Mouse (Mus musculus): ENCODE results near the gene Gprasp2. TPM values are rescaled to one million over a fixed set of nuclear protein-coding genes. Genes with fewer than 3 reads are reported as not detected.
"Not testable (repeated sequence)": the region's sequence is repeated elsewhere in the genome, so short reads cannot be mapped to it uniquely, and the experiment has no call there.

Gprasp2 gene
- total RNA-seq (2012; rRNA removed) (0.08 TPM in 2 replicates), total RNA-seq (2014; rRNA removed) (not detected in 2 replicates), polyA plus RNA-seq (2012; ENCODE audit: insufficient read length, low read depth) (0.40 TPM in 1 of 2 replicates, not detected in the other)

DNA sequence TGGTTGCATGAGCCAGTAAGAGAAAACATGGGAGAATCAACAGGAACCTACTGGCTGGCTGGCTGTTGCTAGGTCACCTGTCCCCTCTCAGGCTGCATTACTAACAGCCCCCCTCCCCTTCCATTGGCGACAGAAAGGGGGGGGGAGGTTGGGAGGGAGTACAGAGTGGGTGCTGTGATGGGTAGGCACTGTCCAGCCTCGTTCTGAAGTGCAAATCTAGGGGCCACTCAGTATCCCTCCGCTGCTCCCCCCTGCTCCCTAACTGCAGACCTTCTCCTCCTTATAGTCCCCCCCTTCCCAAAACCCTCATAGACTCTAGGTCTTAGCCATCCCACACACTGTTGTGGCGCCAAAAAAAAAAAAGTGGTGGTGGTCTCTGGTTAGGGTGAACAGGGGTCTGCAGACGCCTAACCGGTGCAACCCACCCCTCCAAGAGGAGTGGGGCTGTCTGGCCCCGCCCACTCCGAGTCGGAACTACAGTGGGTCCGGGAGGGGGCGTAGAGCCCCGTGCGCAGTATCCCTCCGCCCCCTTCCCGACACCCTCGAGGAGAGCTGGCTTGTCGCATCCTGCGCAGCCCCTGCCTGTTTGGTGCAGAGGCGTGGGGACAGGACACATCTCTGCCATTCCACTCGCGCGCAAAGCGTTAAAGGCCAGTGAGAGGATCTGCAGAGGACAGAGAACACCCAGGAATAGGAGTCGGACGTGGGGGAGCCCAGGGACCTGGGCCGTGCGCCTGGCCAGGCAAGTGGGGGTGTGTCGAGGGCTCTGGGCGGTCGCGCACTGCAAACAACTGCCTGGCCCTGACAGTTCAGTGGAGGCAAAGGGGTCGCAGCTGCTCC lies at the start of gene Gprasp2:
Gprasp2 (plus strand) TSS at position 514 of the 840 bp plus-strand sequence.
- H3K9ac ChIP-seq (ENCODE audit: insufficient read depth, low read depth); H3K27ac ChIP-seq (ENCODE audit: insufficient read depth, low read depth); H3K79me2 ChIP-seq (replicated peaks; ENCODE audit: control insufficient read depth, extremely low read depth, insufficient read depth, poor library complexity, severe bottlenecking); in situ Hi-C loops (cut with MboI; ENCODE audit: low pct_ligation_motif_present, low pct_unique_long_range_greater_than_20kb, low sequenced_read_pairs); H3K27me3 ChIP-seq (replicated peaks); H3K9me3 ChIP-seq (replicated peaks; ENCODE audit: low read length); H3K4me3 ChIP-seq (replicated peaks in 1 of 3; ENCODE audit: low read depth in 2 of 3, low read length in 2 of 3, poor library complexity in 1 of 3); H3K36me3 ChIP-seq (replicated peaks in 1 of 2; ENCODE audit: control insufficient read depth in 1 of 2, insufficient read depth in 1 of 2, low read length in 1 of 2); dilution Hi-C loops (cut with MboI; ENCODE audit: extremely low pct_ligation_motif_present, extremely low pct_unique_long_range_greater_than_20kb, low sequenced_read_pairs); H3K4me1 ChIP-seq (ENCODE audit: control insufficient read depth in 1 of 2, insufficient read depth in 2 of 2); DNase-seq (ENCODE audit: extremely low read depth); H3K4me2 ChIP-seq (ENCODE audit: insufficient read depth, low read depth, poor library complexity, severe bottlenecking): not testable (repeated sequence)

DNA sequence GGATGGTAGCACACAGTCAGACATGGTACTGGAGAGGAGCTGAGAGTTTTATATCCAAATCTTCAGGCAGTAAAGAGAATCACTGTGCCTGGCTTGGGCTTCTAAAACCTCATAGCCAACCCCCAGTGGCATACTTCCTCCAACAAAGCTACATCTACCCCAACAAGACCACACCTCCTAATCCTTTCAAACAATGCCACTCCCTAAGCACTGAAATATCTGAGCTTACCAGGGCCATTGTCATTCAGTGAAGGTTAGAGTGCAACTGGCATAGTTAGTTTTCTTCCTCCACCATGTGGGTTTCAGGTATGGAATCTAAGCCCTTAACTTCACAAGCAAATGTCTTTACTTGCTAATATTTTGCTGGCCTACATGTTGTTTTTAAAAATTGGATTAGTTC lies 47.3 kb upstream of the Gprasp2 start:
- in situ Hi-C loops (cut with MboI; ENCODE audit: low pct_ligation_motif_present, low pct_unique_long_range_greater_than_20kb, low sequenced_read_pairs), result no loop called here
- no peak overlapping the region for H3K4me3 ChIP-seq (replicated peaks in 1 of 3; ENCODE audit: low read depth in 2 of 3, low read length in 2 of 3, poor library complexity in 1 of 3)
- no peaks in the 10 kb centered on the region for H3K79me2 ChIP-seq (replicated peaks; ENCODE audit: control insufficient read depth, extremely low read depth, insufficient read depth, poor library complexity, severe bottlenecking)
- TF ChIP-seq ELF1 (IDR thresholded peaks at IDR 0.05; ENCODE audit: low read depth, low read length) (no peak), TBP (conservative IDR thresholded peaks at IDR 0.05; ENCODE audit: low read depth, low read length) (no peak)
- no peaks in the 10 kb centered on the region for H3K27me3 ChIP-seq (replicated peaks)
- no peak overlapping the region for H3K9ac ChIP-seq (ENCODE audit: insufficient read depth, low read depth)
- no peaks in the 10 kb centered on the region for H3K36me3 ChIP-seq (replicated peaks in 1 of 2; ENCODE audit: control insufficient read depth in 1 of 2, insufficient read depth in 1 of 2, low read length in 1 of 2)
- no peak for DNase-seq (ENCODE audit: extremely low read depth)
- dilution Hi-C loops (cut with MboI; ENCODE audit: extremely low pct_ligation_motif_present, extremely low pct_unique_long_range_greater_than_20kb, low sequenced_read_pairs), result no loop called here
- H3K9me3 ChIP-seq (replicated peaks; ENCODE audit: low read length), result no peaks in the 10 kb centered on the region
- H3K4me1 ChIP-seq (ENCODE audit: control insufficient read depth in 1 of 2, insufficient read depth in 2 of 2), result no peaks in the 10 kb centered on the region
- H3K27ac ChIP-seq (ENCODE audit: insufficient read depth, low read depth), result no peak overlapping the region
- H3K4me2 ChIP-seq (ENCODE audit: insufficient read depth, low read depth, poor library complexity, severe bottlenecking), result no peak overlapping the region

DNA sequence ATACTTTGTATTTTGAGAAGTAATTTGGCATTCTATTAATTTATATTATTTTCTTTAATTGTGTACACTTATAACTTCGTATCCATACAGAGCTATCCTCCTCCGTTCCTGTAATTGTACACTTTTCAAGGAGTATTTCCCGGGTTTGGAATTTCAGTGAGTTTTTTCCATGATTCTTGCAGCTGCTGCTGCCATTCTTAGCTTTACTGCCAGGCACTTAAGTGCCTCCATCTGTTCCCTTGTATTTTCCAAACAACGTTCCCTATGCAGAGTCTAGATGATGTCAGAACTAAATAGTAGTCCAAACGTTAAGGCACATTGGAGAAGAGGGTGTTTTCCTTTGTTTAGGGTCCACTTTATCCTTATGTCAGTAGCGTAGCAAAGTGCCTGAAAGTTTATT lies 46.5 kb upstream of the Gprasp2 start:
- H3K79me2 ChIP-seq (replicated peaks; ENCODE audit: control insufficient read depth, extremely low read depth, insufficient read depth, poor library complexity, severe bottlenecking), result no peaks in the 10 kb centered on the region
- no peaks in the 10 kb centered on the region for H3K36me3 ChIP-seq (replicated peaks in 1 of 2; ENCODE audit: control insufficient read depth in 1 of 2, insufficient read depth in 1 of 2, low read length in 1 of 2)
- no peaks in the 10 kb centered on the region for H3K4me1 ChIP-seq (ENCODE audit: control insufficient read depth in 1 of 2, insufficient read depth in 2 of 2)
- H3K9ac ChIP-seq (ENCODE audit: insufficient read depth, low read depth), result no peak overlapping the region
- TF ChIP-seq CHD1 (IDR thresholded peaks at IDR 0.05; ENCODE audit: low read depth, low read length) (no peak), IRF4 (IDR thresholded peaks at IDR 0.05; ENCODE audit: low read depth, low read length) (no peak), MAFK (IDR thresholded peaks at IDR 0.05; ENCODE audit: insufficient replicate concordance, low read length) (no peak), MXI1 (IDR thresholded peaks at IDR 0.05; ENCODE audit: low read depth, low read length) (no peak), BHLHE40 (IDR thresholded peaks at IDR 0.05; ENCODE audit: low read depth, low read length) (no peak), ELF1 (IDR thresholded peaks at IDR 0.05; ENCODE audit: low read depth, low read length) (no peak), RAD21 (IDR thresholded peaks at IDR 0.05; ENCODE audit: low read depth, low read length) (no peak), E2F4 (IDR thresholded peaks at IDR 0.05; ENCODE audit: insufficient replicate concordance, low read depth, low read length) (no peak), GABPA (IDR thresholded peaks at IDR 0.05; ENCODE audit: insufficient replicate concordance, low read depth, low read length) (no peak), ETS1 (conservative IDR thresholded peaks at IDR 0.05; ENCODE audit: low read depth, low read length) (no peak), SMC3 (IDR thresholded peaks at IDR 0.05; ENCODE audit: low read depth, low read length) (no peak)
- no peak for DNase-seq (ENCODE audit: extremely low read depth)
- dilution Hi-C loops (cut with MboI; ENCODE audit: extremely low pct_ligation_motif_present, extremely low pct_unique_long_range_greater_than_20kb, low sequenced_read_pairs), result no loop called here
- H3K9me3 ChIP-seq (replicated peaks; ENCODE audit: low read length), result no peaks in the 10 kb centered on the region
- in situ Hi-C loops (cut with MboI; ENCODE audit: low pct_ligation_motif_present, low pct_unique_long_range_greater_than_20kb, low sequenced_read_pairs), result no loop called here
- no peak overlapping the region for H3K4me3 ChIP-seq (replicated peaks in 1 of 3; ENCODE audit: low read depth in 2 of 3, low read length in 2 of 3, poor library complexity in 1 of 3)
- H3K4me2 ChIP-seq (ENCODE audit: insufficient read depth, low read depth, poor library complexity, severe bottlenecking), result no peak overlapping the region
- no peaks in the 10 kb centered on the region for H3K27me3 ChIP-seq (replicated peaks)
- no peak overlapping the region for H3K27ac ChIP-seq (ENCODE audit: insufficient read depth, low read depth)

DNA sequence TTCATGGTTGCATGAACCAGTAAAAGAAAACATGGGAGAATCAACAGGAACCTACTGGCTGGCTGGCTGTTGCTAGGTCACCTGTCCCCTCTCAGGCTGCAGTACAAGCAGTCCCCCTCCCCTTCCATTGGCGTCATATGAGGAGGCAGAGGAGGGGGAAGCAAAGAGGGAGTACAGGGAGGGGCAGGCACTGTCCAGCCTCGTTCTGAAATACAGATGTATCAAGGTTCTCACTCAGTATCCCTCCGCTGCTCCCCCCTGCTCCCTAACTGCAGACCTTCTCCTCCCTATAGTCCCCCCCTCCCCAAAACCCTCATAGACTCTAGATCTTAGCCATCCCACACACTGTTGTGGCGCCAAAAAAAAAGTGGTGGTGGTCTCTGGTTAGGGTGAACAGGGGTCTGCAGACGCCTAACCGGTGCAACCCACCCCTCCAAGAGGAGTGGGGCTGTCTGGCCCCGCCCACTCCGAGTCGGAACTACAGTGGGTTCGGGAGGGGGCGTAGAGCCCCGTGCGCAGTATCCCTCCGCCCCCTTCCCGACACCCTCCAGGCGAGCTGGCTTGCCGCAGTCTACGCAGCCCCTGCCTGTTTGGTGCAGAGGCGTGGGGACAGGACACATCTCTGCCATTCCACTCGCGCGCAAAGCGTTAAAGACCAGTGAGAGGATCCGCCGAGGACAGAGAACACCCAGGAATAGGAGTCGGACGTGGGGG lies 43.1 kb upstream of the Gprasp2 start:
- H3K4me3 ChIP-seq (replicated peaks in 1 of 3; ENCODE audit: low read depth in 2 of 3, low read length in 2 of 3, poor library complexity in 1 of 3); in situ Hi-C loops (cut with MboI; ENCODE audit: low pct_ligation_motif_present, low pct_unique_long_range_greater_than_20kb, low sequenced_read_pairs); H3K4me1 ChIP-seq (ENCODE audit: control insufficient read depth in 1 of 2, insufficient read depth in 2 of 2); H3K9me3 ChIP-seq (replicated peaks; ENCODE audit: low read length); DNase-seq (ENCODE audit: extremely low read depth); H3K36me3 ChIP-seq (replicated peaks in 1 of 2; ENCODE audit: control insufficient read depth in 1 of 2, insufficient read depth in 1 of 2, low read length in 1 of 2); H3K79me2 ChIP-seq (replicated peaks; ENCODE audit: control insufficient read depth, extremely low read depth, insufficient read depth, poor library complexity, severe bottlenecking); H3K9ac ChIP-seq (ENCODE audit: insufficient read depth, low read depth); H3K4me2 ChIP-seq (ENCODE audit: insufficient read depth, low read depth, poor library complexity, severe bottlenecking); dilution Hi-C loops (cut with MboI; ENCODE audit: extremely low pct_ligation_motif_present, extremely low pct_unique_long_range_greater_than_20kb, low sequenced_read_pairs); H3K27me3 ChIP-seq (replicated peaks); H3K27ac ChIP-seq (ENCODE audit: insufficient read depth, low read depth): not testable (repeated sequence)
